Mouse (Mus musculus) Patski (cell line): ENCODE measurements around the gene Erich6. TPM values are rescaled to one million over a fixed set of nuclear protein-coding genes. Genes with fewer than 3 reads are reported as not detected.

Experiments used
- ATAC-seq: fragments of 100-300 bp; one replicate; pipeline ENCODE4 v1.8.0; 2021
- CTCF ChIA-PET: fragments of 350-600 bp; sonication (Branson Sonifier 250); formaldehyde crosslinking; loops from one replicate; lab custom pipeline; 2022; ENCODE audit warnings: inconsistent platforms; lab: Charles Lee
- POLR2A ChIA-PET: fragments of 350-600 bp; sonication (Branson Sonifier 250); formaldehyde crosslinking; loops from one replicate; lab custom pipeline; 2022; ENCODE audit warnings: antibody characterized with exemption, inconsistent platforms; lab: Charles Lee
- DNase-seq: peaks from one replicate; pipeline ENCODE4 v3.0.0-alpha.2; 2011; ENCODE audit warnings: low read depth, low spot score
- H3K27me3 ChIP-seq: fragments of 371-371 bp; one replicate; pipeline ENCODE4 v1.5.1; 2021
- CTCF ChIP-seq: fragments of 100-300 bp; IDR thresholded peaks from one replicate; pipeline ENCODE4 v1.5.1; 2021
- in situ Hi-C: fragments of 300-500 bp; cut with MboI; formaldehyde crosslinking; loops from 3 replicates; pipeline ENCODE4 v1.11.1; 2018; ENCODE audit warnings: low pct_unique_long_range_greater_than_20kb, mixed read lengths
- polyA plus RNA-seq: library from polyadenylated mRNA; unstranded; gene quantifications from one replicate; pipeline ENCODE4 v1.2.3, GENCODE M21; 2021

Gene Erich6
- polyA plus RNA-seq, 1 experiment from 2014 or later: 0.14 TPM

DNA sequence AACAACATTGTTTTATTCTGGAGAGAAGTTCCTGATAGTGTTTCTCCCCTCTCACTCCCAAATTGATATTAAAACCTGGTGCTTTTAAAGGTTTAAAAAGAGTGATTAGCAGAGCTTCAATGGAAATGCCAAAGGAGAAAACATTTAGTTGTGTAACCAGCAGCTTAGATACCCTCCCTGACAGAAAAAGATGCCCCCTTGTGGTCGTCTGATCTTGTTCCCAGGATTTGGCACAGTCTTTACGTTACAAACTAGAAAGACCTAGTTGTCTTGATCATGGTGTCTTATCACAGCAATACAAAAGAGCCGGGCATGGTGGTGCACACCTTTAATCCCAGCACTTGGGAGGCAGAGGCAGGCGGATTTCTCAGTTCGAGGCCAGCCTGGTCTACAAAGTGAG is 16.9 kb upstream of the Erich6 start:
- TF ChIP-seq CTCF: peak; percentile 61
- H3K27me3 ChIP-seq: no peaks in the 10 kb centered on the region
- in situ Hi-C loops: loop anchor here (10.0 kb wide), 2 partner anchors 139 to 401 kb away; no protein-coding TSS in a partner anchor
- no peak for DNase-seq
- no peak for ATAC-seq
- ChIA-PET CTCF (interaction anchor here (0.8 to 6.5 kb wide), 11 partner anchors 8 to 133 kb away, joined by 3 to 62 read pairs (median 4); no protein-coding TSS in a partner anchor), POLR2A (no interaction called here)

DNA sequence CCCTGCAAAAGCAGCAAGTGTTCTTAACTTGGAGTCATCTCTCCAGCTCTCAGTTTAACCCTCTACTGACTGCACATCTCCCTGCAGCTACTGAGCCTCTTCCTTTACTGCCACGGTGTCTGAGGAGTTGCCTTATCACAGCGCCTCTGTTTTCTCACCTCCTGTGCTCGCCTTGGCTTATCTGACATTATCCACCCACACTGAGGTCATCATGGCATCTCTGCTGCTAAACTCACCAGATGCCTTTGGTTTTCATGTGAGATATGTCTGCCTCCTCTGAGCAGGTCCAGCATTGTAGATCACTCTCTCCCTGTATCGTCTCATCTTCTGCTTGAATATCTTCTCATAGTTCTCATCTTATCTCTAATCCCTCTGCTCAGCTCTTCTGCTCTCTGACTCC is 13.3 kb upstream of the Erich6 start:
- CTCF ChIA-PET: interaction anchor here (1.3 to 2.2 kb wide), 2 partner anchors 8 to 136 kb away, joined by 4 to 7 read pairs; no protein-coding TSS in a partner anchor
- ATAC-seq (no peak), DNase-seq (no peak)
- TF ChIP-seq CTCF: no peak
- H3K27me3 ChIP-seq: no peaks in the 10 kb centered on the region
- in situ Hi-C loops: loop anchor here (10.0 kb wide), 2 partner anchors 136 to 404 kb away; no protein-coding TSS in a partner anchor
- POLR2A ChIA-PET: no interaction called here

DNA sequence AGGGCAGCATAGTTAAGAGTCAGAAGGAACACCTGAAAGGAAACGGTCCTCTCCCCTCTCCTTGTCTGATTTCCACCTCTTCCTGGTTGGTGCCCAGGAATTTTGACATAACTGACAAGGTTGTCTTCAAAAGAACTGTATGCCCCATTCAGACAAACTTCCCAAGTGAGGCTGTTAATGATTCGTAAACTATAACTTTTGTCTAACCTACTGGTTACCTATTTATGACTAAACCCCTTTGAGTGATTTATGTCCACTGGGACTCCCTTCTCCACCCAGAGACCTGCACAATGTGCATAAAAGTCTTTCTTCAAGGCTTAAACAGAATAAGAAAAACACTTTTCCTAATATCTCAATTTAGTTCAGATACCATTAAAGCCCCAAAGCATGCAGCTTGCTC is 10.2 kb upstream of the Erich6 start:
- ChIA-PET POLR2A (interaction anchor here (0.6 to 1.7 kb wide), 4 partner anchors 16 to 665 kb away, joined by 3 to 5 read pairs (median 3); partner anchors contain the start of gene Selenot), CTCF (interaction anchor here (0.7 to 1.6 kb wide), 7 partner anchors 10 to 148 kb away, joined by 3 to 7 read pairs (median 4); no protein-coding TSS in a partner anchor)
- DNase-seq: no peak
- no peak for TF ChIP-seq CTCF
- no peaks in the 10 kb centered on the region for H3K27me3 ChIP-seq
- ATAC-seq: no peak
- in situ Hi-C loops: no loop called here

DNA sequence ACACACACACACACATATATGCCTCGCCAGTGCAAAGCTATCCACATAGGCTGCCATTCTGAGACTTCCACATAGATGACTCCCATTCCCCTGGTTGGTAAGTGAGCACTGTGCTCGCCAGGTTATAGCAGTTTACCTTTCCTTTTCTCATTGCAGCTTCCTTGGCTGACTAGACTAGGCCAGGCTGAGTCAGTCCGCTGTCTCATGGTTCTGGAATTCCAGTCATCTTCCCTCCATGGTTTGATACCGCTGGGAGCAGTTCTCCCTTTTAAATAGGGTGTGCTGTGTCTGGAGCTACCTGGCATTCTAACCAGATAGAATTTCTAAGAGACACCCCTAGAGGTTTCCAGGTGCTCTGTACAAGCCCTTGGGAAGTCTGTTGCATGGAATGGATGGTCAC is 9.2 kb upstream of the Erich6 start:
- DNase-seq (peak; percentile 55), ATAC-seq (peak; percentile 96)
- H3K27me3 ChIP-seq: no peaks in the 10 kb centered on the region
- POLR2A ChIA-PET: interaction anchor here (0.5 to 1.7 kb wide), 5 partner anchors 15 to 666 kb away, joined by 3 to 8 read pairs (median 5); partner anchors contain the start of gene Selenot
- in situ Hi-C loops: no loop called here
- CTCF ChIA-PET: interaction anchor here (1.0 to 1.6 kb wide), 7 partner anchors 8 to 149 kb away, joined by 3 to 7 read pairs (median 4); no protein-coding TSS in a partner anchor
- no peak for TF ChIP-seq CTCF

DNA sequence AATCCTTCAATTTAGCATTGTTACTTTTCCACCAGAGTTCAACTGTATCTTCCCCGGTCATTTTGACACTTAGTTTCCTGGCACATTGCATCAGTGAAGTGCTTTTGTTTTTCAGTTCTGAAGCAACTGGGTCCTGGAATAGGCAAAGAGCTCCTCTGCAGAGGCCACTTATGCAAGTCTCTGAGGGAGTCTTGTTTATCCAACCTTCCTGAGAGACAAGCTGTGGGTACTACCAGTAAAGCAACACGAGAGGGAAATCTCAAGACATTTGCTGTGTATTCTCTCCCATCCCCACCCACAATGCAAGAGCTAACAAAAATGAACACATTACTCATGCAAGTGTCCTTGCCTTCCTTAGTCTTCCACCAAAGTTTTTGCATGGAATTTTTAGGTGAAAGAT is 5.3 kb downstream of the Erich6 start:
- CTCF ChIA-PET: interaction anchor here (1.1 to 2.6 kb wide), 2 partner anchors 10 to 13 kb away, joined by 4 to 9 read pairs; no protein-coding TSS in a partner anchor
- DNase-seq (no peak), ATAC-seq (no peak)
- in situ Hi-C loops: no loop called here
- no peaks in the 10 kb centered on the region for H3K27me3 ChIP-seq
- POLR2A ChIA-PET: interaction anchor here (1.0 kb wide), 1 partner anchor 14 kb away, joined by 3 read pairs; no protein-coding TSS in a partner anchor
- no peak for TF ChIP-seq CTCF

DNA sequence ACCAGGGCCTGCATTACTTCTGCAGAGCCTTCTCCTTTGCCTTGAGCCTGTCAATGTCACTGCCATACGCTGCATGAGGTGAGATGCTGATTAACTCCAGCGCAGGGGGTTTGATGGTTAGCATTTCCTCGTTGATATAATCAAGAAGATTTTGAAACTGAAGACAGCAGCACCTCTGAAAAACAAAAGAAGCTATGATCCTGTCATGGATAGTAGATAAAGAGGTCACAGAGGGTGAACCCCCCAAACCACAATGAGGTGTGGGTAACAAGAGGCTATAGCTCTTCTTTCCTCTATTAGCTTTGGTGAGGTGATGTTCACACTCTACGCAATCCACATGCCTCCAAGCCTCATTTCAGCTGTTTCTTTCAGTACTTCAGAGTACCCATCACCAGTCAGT is 12.0 kb downstream of the Erich6 start:
- CTCF ChIA-PET: interaction anchor here (0.8 to 1.6 kb wide), 6 partner anchors 9 to 18 kb away, joined by 3 to 4 read pairs (median 3); no protein-coding TSS in a partner anchor
- POLR2A ChIA-PET: no interaction called here

DNA sequence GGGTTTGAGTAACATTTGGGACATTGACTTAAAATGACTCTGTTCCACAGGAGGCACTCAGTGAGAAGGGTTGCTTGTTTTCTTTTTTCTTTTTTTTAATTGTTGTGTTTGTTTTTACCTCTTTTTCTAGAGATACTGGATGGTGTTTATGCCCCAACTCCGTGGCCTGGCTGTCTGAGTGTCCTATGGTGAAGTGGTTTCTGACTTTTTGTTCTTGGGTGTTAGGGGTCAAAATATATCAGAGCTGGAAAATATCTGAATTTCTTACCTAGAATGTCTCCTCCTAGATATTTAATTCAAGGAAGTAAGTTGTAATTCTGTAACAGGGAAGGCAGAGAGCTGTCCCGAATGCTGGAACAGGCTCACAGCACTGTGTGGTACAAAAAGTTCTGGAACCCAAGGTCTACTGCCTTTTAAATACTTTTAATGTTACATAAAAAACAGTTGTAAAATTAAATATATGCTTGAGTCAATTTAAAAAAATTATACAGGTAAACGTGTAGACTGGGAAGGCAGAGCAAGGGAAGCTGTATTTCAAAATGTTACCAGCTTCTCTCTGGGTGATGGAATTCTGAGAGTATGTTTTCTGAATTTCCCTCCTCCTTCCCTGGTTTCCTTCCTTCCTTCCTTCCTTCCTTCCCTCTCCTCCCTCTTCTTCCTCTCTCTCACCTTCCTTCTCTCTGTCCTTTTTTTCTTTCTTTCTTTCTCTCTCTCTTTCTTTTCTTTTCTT is 14.2 kb downstream of the Erich6 start:
- ATAC-seq (no peak), DNase-seq (no peak)
- ChIA-PET POLR2A (no interaction called here), CTCF (interaction anchor here (1.0 kb wide), 1 partner anchor 36 kb away, joined by 3 read pairs; no protein-coding TSS in a partner anchor)
- in situ Hi-C loops: no loop called here
- no peak for TF ChIP-seq CTCF
- H3K27me3 ChIP-seq: no peaks in the 10 kb centered on the region

More for the DNA sequence above, 12.0 kb downstream of the Erich6 start:
- DNase-seq (no peak), ATAC-seq (no peak)
- no peaks in the 10 kb centered on the region for H3K27me3 ChIP-seq
- in situ Hi-C loops: no loop called here
- no peak for TF ChIP-seq CTCF

DNA sequence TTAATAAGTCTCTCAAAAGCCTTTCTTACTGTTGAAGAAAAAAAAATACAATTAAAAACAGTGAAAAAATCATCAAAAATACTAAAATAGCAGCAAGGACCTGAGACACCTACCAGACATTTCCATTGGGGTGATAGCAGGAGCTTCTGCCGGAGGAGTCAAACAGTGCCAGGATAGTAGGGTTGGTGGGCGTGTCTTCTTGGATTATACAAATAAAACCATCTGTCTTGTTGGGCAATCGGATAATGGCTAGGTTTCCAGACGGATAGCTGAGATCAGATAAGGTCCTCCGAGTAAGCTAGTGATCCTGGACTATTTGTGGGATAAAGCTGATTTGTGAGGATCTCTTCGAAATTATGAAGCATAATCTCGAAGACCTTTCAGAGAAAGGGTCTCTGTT is 15.9 kb downstream of the Erich6 start:
- CTCF ChIA-PET: interaction anchor here (1.0 kb wide), 1 partner anchor 10 kb away, joined by 4 read pairs; no protein-coding TSS in a partner anchor
- POLR2A ChIA-PET: no interaction called here
- no peak for ATAC-seq
- in situ Hi-C loops: no loop called here
- no peak for DNase-seq
- H3K27me3 ChIP-seq: no peaks in the 10 kb centered on the region
- no peak for TF ChIP-seq CTCF

DNA sequence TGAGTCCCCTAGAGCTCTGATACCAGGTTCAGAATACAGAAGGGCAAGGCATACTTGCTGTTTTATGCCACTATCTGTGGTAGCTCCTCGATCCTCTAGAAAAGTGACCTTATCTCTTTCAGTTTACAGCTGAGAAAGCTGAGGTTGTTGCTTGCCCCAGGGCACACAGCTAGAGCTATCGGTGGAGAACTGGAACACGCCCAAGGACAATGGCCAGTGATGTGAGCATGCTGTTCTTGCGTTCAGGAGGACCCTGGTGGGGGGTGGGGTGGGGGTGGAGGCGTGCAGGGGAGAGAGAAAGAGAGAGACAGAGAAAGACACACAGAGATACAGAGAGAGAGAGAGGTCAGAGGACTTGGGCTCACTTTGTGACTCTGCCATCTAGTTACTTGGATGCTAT is 27.0 kb downstream of the Erich6 start:
- no peak for ATAC-seq
- no peak for TF ChIP-seq CTCF
- H3K27me3 ChIP-seq: no peaks in the 10 kb centered on the region
- in situ Hi-C loops: no loop called here
- ChIA-PET POLR2A (no interaction called here), CTCF (interaction anchor here (0.9 to 1.7 kb wide), 2 partner anchors 10 to 15 kb away, joined by 3 to 4 read pairs; no protein-coding TSS in a partner anchor)
- DNase-seq: no peak

DNA sequence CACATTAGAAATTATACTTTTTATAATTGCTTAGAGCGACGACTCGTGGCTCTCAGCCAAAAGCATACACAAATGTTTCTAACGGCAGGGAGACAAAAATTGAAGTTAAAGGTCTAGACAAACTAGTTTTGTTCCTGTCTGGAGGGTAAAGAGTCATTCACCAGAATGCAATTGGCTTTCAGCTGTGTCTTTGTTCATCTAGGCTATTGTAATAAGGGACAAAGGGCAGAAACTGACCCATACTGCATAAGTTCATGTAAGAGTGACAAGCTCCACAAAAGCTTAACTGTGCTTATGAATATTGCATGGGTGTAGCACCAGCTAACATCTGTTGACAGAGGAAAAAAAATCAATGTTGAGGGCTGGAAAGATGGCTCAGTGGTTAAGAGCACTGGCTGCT is 28.5 kb downstream of the Erich6 start:
- TF ChIP-seq CTCF: no peak
- H3K27me3 ChIP-seq: no peaks in the 10 kb centered on the region
- no peak for DNase-seq
- in situ Hi-C loops: no loop called here
- ATAC-seq: no peak
- POLR2A ChIA-PET: no interaction called here
- CTCF ChIA-PET: interaction anchor here (1.2 kb wide), 1 partner anchor 9 kb away, joined by 5 read pairs; no protein-coding TSS in a partner anchor
